In genomic region chr16:37938125-37939081, GRCm38 (mm10) we compare ENCODE assay signal across 8 mouse cellular contexts. TPM values are rescaled to one million over a fixed set of nuclear protein-coding genes. Genes with fewer than 3 reads are reported as not detected.
A peak's percentile ranks its signal among the peaks of the same experiment; 100 is the strongest.
DNase-seq lines count a peak whose midpoint lies in the region; ATAC-seq and TF ChIP-seq lines count a peak whose summit lies in the region.

No protein-coding gene starts in this region.

- H3K9ac ChIP-seq in liver, postnatal 0 days (replicated peaks), result no peak overlapping the region
- no peak overlapping the region for H3K9ac ChIP-seq in liver, embryonic 11.5 days (ENCODE audit: low read depth, low read length)
- no peak overlapping the region for H3K9ac ChIP-seq in forebrain, embryonic 11.5 days (ENCODE audit: low read length)
- no peak overlapping the region for H3K9ac ChIP-seq in lung, embryonic 16.5 days (ENCODE audit: low read length)

- ATAC-seq in liver, postnatal 0 days, result peak; percentile 71
- ATAC-seq in liver, embryonic 11.5 days (replicated peaks; ENCODE audit: low FRiP score), result no peak
- peak; percentile 89 for ATAC-seq in forebrain, embryonic 11.5 days (replicated peaks; ENCODE audit: low FRiP score)
- peak; percentile 53 for ATAC-seq in lung, embryonic 16.5 days (ENCODE audit: low read depth)
- ATAC-seq in inflammation-experienced regulatory T-cells, adult 6 months, result no peak

- no peak overlapping the region for H3K27ac ChIP-seq in liver, postnatal 0 days (ENCODE audit: low read depth)
- H3K27ac ChIP-seq in liver, embryonic 11.5 days (ENCODE audit: low read depth, low read length), result no peak overlapping the region
- H3K27ac ChIP-seq in forebrain, embryonic 11.5 days (ENCODE audit: low read depth, low read length), result no peak overlapping the region
- no peak overlapping the region for H3K27ac ChIP-seq in lung, embryonic 16.5 days (ENCODE audit: low read length)

- TF ChIP-seq CTCF in liver, postnatal 0 days (IDR thresholded peaks at IDR 0.05; ENCODE audit: low read depth), result no peak

- H3K4me2 ChIP-seq in liver, postnatal 0 days (ENCODE audit: low read depth, low read length), result no peak overlapping the region
- no peak overlapping the region for H3K4me2 ChIP-seq in liver, embryonic 11.5 days
- peak overlapping the region; percentile 12; the same call in 1 of the 2 replicates for H3K4me2 ChIP-seq in forebrain, embryonic 11.5 days (ENCODE audit: low read depth, low read length, severe bottlenecking)
- H3K4me2 ChIP-seq in lung, embryonic 16.5 days (ENCODE audit: low read depth, low read length), result no peak overlapping the region

- H3K9me3 ChIP-seq in liver, postnatal 0 days (ENCODE audit: low read length), result no peaks in the 10 kb centered on the region
- H3K9me3 ChIP-seq in liver, embryonic 11.5 days (ENCODE audit: control insufficient read depth, low read length), result no peaks in the 10 kb centered on the region
- H3K9me3 ChIP-seq in forebrain, embryonic 11.5 days (ENCODE audit: control insufficient read depth, low read length), result no peaks in the 10 kb centered on the region
- no peaks in the 10 kb centered on the region for H3K9me3 ChIP-seq in lung, embryonic 16.5 days (ENCODE audit: control insufficient read depth, low read length)

- H3K36me3 ChIP-seq in liver, postnatal 0 days (replicated peaks; ENCODE audit: insufficient read depth, low read length), result no peaks in the 10 kb centered on the region
- H3K36me3 ChIP-seq in liver, embryonic 11.5 days (ENCODE audit: control insufficient read depth, insufficient read depth, low read length), result no peaks in the 10 kb centered on the region
- H3K36me3 ChIP-seq in forebrain, embryonic 11.5 days (ENCODE audit: control insufficient read depth, insufficient read depth, low read length), result no peaks in the 10 kb centered on the region
- no peaks in the 10 kb centered on the region for H3K36me3 ChIP-seq in lung, embryonic 16.5 days (ENCODE audit: control insufficient read depth, insufficient read depth, low read length)

- TF ChIP-seq EP300 in liver, postnatal 0 days (IDR thresholded peaks at IDR 0.05; ENCODE audit: low read depth), result no peak

- WGBS in liver, postnatal 0 days (ENCODE audit: insufficient replicate concordance), result 67% methylated on average over 16 of the region's 17 CpGs
- whole genome bisulfite sequencing in liver, embryonic 11.5 days, result 59% methylated on average over 16 of the region's 17 CpGs
- 47% methylated on average over 16 of the region's 17 CpGs for WGBS in forebrain, embryonic 11.5 days
- 53% methylated on average over 16 of the region's 17 CpGs for WGBS in lung, embryonic 16.5 days

- H3K4me3 ChIP-seq in liver, postnatal 0 days (ENCODE audit: low read depth, low read length), result no peak overlapping the region
- no peak overlapping the region for H3K4me3 ChIP-seq in liver, embryonic 11.5 days (ENCODE audit: low read depth, low read length)
- no peak overlapping the region for H3K4me3 ChIP-seq in forebrain, embryonic 11.5 days (ENCODE audit: low read depth, low read length)
- no peak overlapping the region for H3K4me3 ChIP-seq in lung, embryonic 16.5 days (ENCODE audit: low read length)

- H3K4me1 ChIP-seq in liver, postnatal 0 days (ENCODE audit: insufficient read depth), result no peaks in the 10 kb centered on the region
- H3K4me1 ChIP-seq in liver, embryonic 11.5 days (replicated peaks; ENCODE audit: control insufficient read depth, insufficient read depth, low read length), result no peaks in the 10 kb centered on the region
- peaks cover 5% of the 10 kb centered on the region; the same call in 1 of the 2 replicates for H3K4me1 ChIP-seq in forebrain, embryonic 11.5 days (replicated peaks; ENCODE audit: control insufficient read depth, insufficient read depth, low read length)
- no peaks in the 10 kb centered on the region for H3K4me1 ChIP-seq in lung, embryonic 16.5 days (replicated peaks; ENCODE audit: control insufficient read depth, insufficient read depth, low read length)

- no peaks in the 10 kb centered on the region for H3K27me3 ChIP-seq in liver, postnatal 0 days (ENCODE audit: insufficient read depth, low read length)
- H3K27me3 ChIP-seq in liver, embryonic 11.5 days (replicated peaks; ENCODE audit: control insufficient read depth, insufficient read depth, low read length), result no peaks in the 10 kb centered on the region
- H3K27me3 ChIP-seq in forebrain, embryonic 11.5 days (ENCODE audit: control insufficient read depth, insufficient read depth, low read length), result no peaks in the 10 kb centered on the region
- H3K27me3 ChIP-seq in lung, embryonic 16.5 days (ENCODE audit: control insufficient read depth, insufficient read depth, low read depth, low read length), result no peaks in the 10 kb centered on the region

- DNase-seq in liver, postnatal 0 days, result peak; percentile 32
- no peak for DNase-seq in liver, embryonic 11.5 days (ENCODE audit: low spot score)
- DNase-seq in forebrain, embryonic 11.5 days (ENCODE audit: low spot score), result peak; percentile 74
- DNase-seq in layer of hippocampus, adult 11-12 months (ENCODE audit: low spot score), result peak; percentile 77
- DNase-seq in right cerebral cortex, postnatal 4 days, result peak; percentile 60
- no peak for DNase-seq in c-Kit-positive CD71-positive TER-119-positive erythroid progenitor cells, embryonic 14.5 days (ENCODE audit: low spot score)

RNA-seq across cellular contexts. Expression of gene Gpr156, which starts 22.1 kb away (rescaled TPM):
- polyA plus RNA-seq in liver, postnatal 0 days (2015; fragmentation: Nextera tagmentation; extraction: Ambion mirVana), result 0.02 TPM in 1 of 2 replicates, not detected in the other
- 0.08 TPM in 1 of 2 replicates, not detected in the other for polyA plus RNA-seq in liver, embryonic 11.5 days (2014; fragmentation: Nextera tagmentation; extraction: Ambion mirVana)
- polyA plus RNA-seq in forebrain, embryonic 11.5 days (2014; fragmentation: Nextera tagmentation; extraction: Ambion mirVana), result 4.2 and 4.3 TPM in 2 replicates
- polyA plus RNA-seq in lung, embryonic 16.5 days (2015; fragmentation: Nextera tagmentation; extraction: Ambion mirVana), result 0.33 and 0.63 TPM in 2 replicates
- polyA plus RNA-seq in inflammation-experienced regulatory T-cells, adult 6 months (2017; shearing (Covaris generic)), result not detected

Comparison
In these comparisons a context has a peak if more than half of its experiments do, and no peak if none do; other contexts are left out.
1. ATAC-seq: peak in liver, postnatal 0 days (single experiment), forebrain, embryonic 11.5 days (single experiment) and lung, embryonic 16.5 days (single experiment); none in liver, embryonic 11.5 days (single experiment) and inflammation-experienced regulatory T-cells, adult 6 months (single experiment).
2. DNase-seq: peak in liver, postnatal 0 days (single experiment), forebrain, embryonic 11.5 days (single experiment), layer of hippocampus, adult 11-12 months (single experiment) and right cerebral cortex, postnatal 4 days (single experiment); none in liver, embryonic 11.5 days (single experiment) and c-Kit-positive CD71-positive TER-119-positive erythroid progenitor cells, embryonic 14.5 days (single experiment).